Mouse (Mus musculus): ENCODE measurements around the gene Kat5. TPM values are rescaled to one million over a fixed set of nuclear protein-coding genes. Genes with fewer than 3 reads are reported as not detected.

The Kat5 gene
- polyA plus RNA-seq, 1 experiment: 37.1 TPM

GRCm38 (mm10) chr19:5567534-5568469 lies 42.2 kb downstream of the Kat5 start, which contains the start of gene Ap5b1:
Ap5b1 (plus strand) TSS chr19:5568025.
- no peaks in the 10 kb centered on the region for H3K27me3 ChIP-seq (ENCODE audit: control insufficient read depth, insufficient read depth, insufficient read length)
- no peaks in the 10 kb centered on the region for H3K36me3 ChIP-seq (ENCODE audit: control insufficient read depth, insufficient read depth)
- H3K79me2 ChIP-seq (ENCODE audit: control insufficient read depth, insufficient read depth): no peaks in the 10 kb centered on the region
- peak within 1 kb of the TSS; percentile 99 for H3K4me2 ChIP-seq (ENCODE audit: low read depth)
- H3ac ChIP-seq (ENCODE audit: control insufficient read depth, insufficient read length): peak within 1 kb of the TSS; percentile 26
- TF ChIP-seq SRF (IDR thresholded peaks at IDR 0.05; ENCODE audit: control insufficient read depth, insufficient read length, low read depth): peak; percentile 35
- no peak for TF ChIP-seq REST (IDR thresholded peaks at IDR 0.05; ENCODE audit: insufficient read depth, insufficient read length)
- TF ChIP-seq POLR2AphosphoS2 (IDR thresholded peaks at IDR 0.05; ENCODE audit: insufficient read length, low read depth): peak; percentile 69
- no peak for TF ChIP-seq TCF3 (IDR thresholded peaks at IDR 0.05; ENCODE audit: insufficient read length, low read depth)
- no peak for TF ChIP-seq MAX (IDR thresholded peaks at IDR 0.05; ENCODE audit: low read depth)
- peak in 1 of 3 experiments; percentile 59 for TF ChIP-seq MYOD1 (IDR thresholded peaks at IDR 0.05; ENCODE audit: control insufficient read depth in 1 of 3, insufficient read length in 2 of 3, low read depth in 2 of 3)
- TF ChIP-seq E2F4 (IDR thresholded peaks at IDR 0.05; ENCODE audit: insufficient read depth): no peak
- peak; percentile 89 for TF ChIP-seq POLR2A (IDR thresholded peaks at IDR 0.05; ENCODE audit: insufficient read length, low read depth)
- peak in 2 of 3 experiments; percentile 24 to 72 for TF ChIP-seq MYOG (IDR thresholded peaks at IDR 0.05; ENCODE audit: control insufficient read depth in 1 of 3, insufficient read depth in 1 of 3, insufficient read length in 2 of 3, low read depth in 2 of 3)
- peak within 1 kb of the TSS; percentile 38 for H3K4me3 ChIP-seq

GRCm38 (mm10) chr19:5567180-5567533 lies 42.9 kb downstream of the Kat5 start:
- Histone ChIP-seq H3K27me3 (ENCODE audit: control insufficient read depth, insufficient read depth, insufficient read length) (peaks cover under 1% of the 10 kb centered on the region), H3K79me2 (ENCODE audit: control insufficient read depth, insufficient read depth) (no peaks in the 10 kb centered on the region), H3K36me3 (ENCODE audit: control insufficient read depth, insufficient read depth) (no peaks in the 10 kb centered on the region), H3K4me2 (ENCODE audit: low read depth) (peak overlapping the region; percentile 99), H3ac (ENCODE audit: control insufficient read depth, insufficient read length) (peak overlapping the region; percentile 26), H3K4me3 (peak overlapping the region; percentile 38)
- TF ChIP-seq REST (IDR thresholded peaks at IDR 0.05; ENCODE audit: insufficient read depth, insufficient read length) (no peak), TCF3 (IDR thresholded peaks at IDR 0.05; ENCODE audit: insufficient read length, low read depth) (no peak), CEBPB (IDR thresholded peaks at IDR 0.05; ENCODE audit: insufficient read depth, poor library complexity, severe bottlenecking) (no peak), SRF (IDR thresholded peaks at IDR 0.05; ENCODE audit: control insufficient read depth, insufficient read length, low read depth) (no peak), MAX (IDR thresholded peaks at IDR 0.05; ENCODE audit: low read depth) (no peak), POLR2AphosphoS2 (IDR thresholded peaks at IDR 0.05; ENCODE audit: insufficient read length, low read depth) (no peak), USF1 (IDR thresholded peaks at IDR 0.05; ENCODE audit: low read depth) (no peak), E2F4 (IDR thresholded peaks at IDR 0.05; ENCODE audit: insufficient read depth) (no peak)

GRCm38 (mm10) chr19:5566316-5566715 lies 43.7 kb downstream of the Kat5 start:
- Histone ChIP-seq H3K4me3 (peak overlapping the region; percentile 38), H3K27me3 (ENCODE audit: control insufficient read depth, insufficient read depth, insufficient read length) (peaks cover 8% of the 10 kb centered on the region), H3ac (ENCODE audit: control insufficient read depth, insufficient read length) (no peak overlapping the region), H3K4me2 (ENCODE audit: low read depth) (peak overlapping the region; percentile 99), H3K79me2 (ENCODE audit: control insufficient read depth, insufficient read depth) (no peaks in the 10 kb centered on the region), H3K36me3 (ENCODE audit: control insufficient read depth, insufficient read depth) (no peaks in the 10 kb centered on the region)
- TF ChIP-seq MYOG (IDR thresholded peaks at IDR 0.05; ENCODE audit: control insufficient read depth in 1 of 3, insufficient read depth in 1 of 3, insufficient read length in 2 of 3, low read depth in 2 of 3): no peak
- no peak for TF ChIP-seq MAX (IDR thresholded peaks at IDR 0.05; ENCODE audit: low read depth)
- no peak for TF ChIP-seq TCF3 (IDR thresholded peaks at IDR 0.05; ENCODE audit: insufficient read length, low read depth)
- no peak for TF ChIP-seq MYOD1 (IDR thresholded peaks at IDR 0.05; ENCODE audit: control insufficient read depth in 1 of 3, insufficient read length in 2 of 3, low read depth in 2 of 3)

GRCm38 (mm10) chr19:5562776-5563175 lies 47.3 kb downstream of the Kat5 start:
- Histone ChIP-seq H3K79me2 (ENCODE audit: control insufficient read depth, insufficient read depth) (no peaks in the 10 kb centered on the region), H3K36me3 (ENCODE audit: control insufficient read depth, insufficient read depth) (no peaks in the 10 kb centered on the region), H3K4me2 (ENCODE audit: low read depth) (no peak overlapping the region), H3K27me3 (ENCODE audit: control insufficient read depth, insufficient read depth, insufficient read length) (peaks cover 43% of the 10 kb centered on the region), H3K4me3 (no peak overlapping the region), H3ac (ENCODE audit: control insufficient read depth, insufficient read length) (no peak overlapping the region)
- TF ChIP-seq TCF12 (IDR thresholded peaks at IDR 0.05; ENCODE audit: insufficient read depth, poor library complexity, severe bottlenecking) (no peak), TCF3 (IDR thresholded peaks at IDR 0.05; ENCODE audit: insufficient read length, low read depth) (no peak), MYOD1 (IDR thresholded peaks at IDR 0.05; ENCODE audit: control insufficient read depth in 1 of 3, insufficient read length in 2 of 3, low read depth in 2 of 3) (no peak), POLR2A (IDR thresholded peaks at IDR 0.05; ENCODE audit: insufficient read length, low read depth) (no peak), REST (IDR thresholded peaks at IDR 0.05; ENCODE audit: insufficient read depth, insufficient read length) (no peak), CEBPB (IDR thresholded peaks at IDR 0.05; ENCODE audit: insufficient read depth, poor library complexity, severe bottlenecking) (no peak), SRF (IDR thresholded peaks at IDR 0.05; ENCODE audit: control insufficient read depth, insufficient read length, low read depth) (no peak), USF1 (IDR thresholded peaks at IDR 0.05; ENCODE audit: low read depth) (no peak), MYOG (IDR thresholded peaks at IDR 0.05; ENCODE audit: control insufficient read depth in 1 of 3, insufficient read depth in 1 of 3, insufficient read length in 2 of 3, low read depth in 2 of 3) (no peak), POLR2AphosphoS2 (IDR thresholded peaks at IDR 0.05; ENCODE audit: insufficient read length, low read depth) (no peak), E2F4 (IDR thresholded peaks at IDR 0.05; ENCODE audit: insufficient read depth) (no peak), MAX (IDR thresholded peaks at IDR 0.05; ENCODE audit: low read depth) (no peak)

Data from myocyte (in vitro differentiated cells).